Mouse (Mus musculus): ENCODE measurements at regions not wholly inside any gene's neighbourhood (a gene's known extent, or its start where the extent isn't known, plus 50 kb on each side); places are given as distances from the start of the nearest gene placed in this dataset.
"Not testable (repeated sequence)": the region's sequence is repeated elsewhere in the genome, so short reads cannot be mapped to it uniquely, and the experiment has no call there.

DNA sequence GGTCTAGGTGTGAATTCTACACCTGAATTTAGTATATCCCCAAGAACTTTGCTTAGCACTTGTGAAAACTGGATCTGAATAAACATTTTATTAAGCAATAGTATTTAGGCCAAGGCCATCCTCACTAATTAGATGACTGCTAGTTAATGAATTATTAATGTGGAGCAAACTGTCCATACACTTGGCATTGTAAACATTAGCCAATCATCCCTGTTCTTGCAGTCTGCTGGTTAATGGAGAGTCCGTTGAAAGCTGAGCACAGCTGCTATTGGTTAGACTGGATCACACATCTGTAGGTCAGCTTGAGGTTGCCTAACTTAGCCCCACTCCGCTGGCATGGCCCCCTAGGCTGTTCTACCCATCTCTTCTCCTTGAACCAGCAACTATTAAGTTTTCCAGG lies 826.2 kb upstream of the 4930452B06Rik start:
- DNase-seq (ENCODE audit: extremely low spot score in 1 of 2, low spot score in 1 of 2): no peak

DNA sequence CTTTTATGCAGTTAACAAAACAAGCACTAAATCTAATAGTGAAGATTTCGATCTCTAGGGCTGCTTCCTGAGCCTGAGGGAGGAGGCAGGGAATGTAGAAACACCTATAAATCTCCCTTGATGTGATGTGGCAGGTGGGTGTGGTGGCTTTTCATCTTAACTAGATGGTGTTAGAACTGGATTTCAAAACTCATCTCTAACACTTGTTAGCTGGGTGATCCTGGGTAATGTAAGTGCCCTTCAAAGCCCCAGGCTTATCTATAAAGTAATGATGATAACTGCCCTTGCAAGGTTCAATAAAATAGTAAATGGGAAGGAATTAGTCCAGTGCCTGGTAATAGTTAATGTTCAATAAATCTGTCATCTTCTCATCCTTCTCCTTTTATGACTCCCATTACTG lies 822.5 kb upstream of the 4930452B06Rik start:
- DNase-seq (ENCODE audit: extremely low spot score in 1 of 2, low spot score in 1 of 2): no peak

GRCm38 (mm10) chr14:9478981-9479380 lies 812.9 kb upstream of the 4930452B06Rik start:
- no peak for DNase-seq (ENCODE audit: extremely low spot score in 1 of 2, low spot score in 1 of 2)

GRCm38 (mm10) chr14:9475169-9475568 lies 809.1 kb upstream of the 4930452B06Rik start:
- DNase-seq (ENCODE audit: extremely low spot score in 1 of 2, low spot score in 1 of 2): peak in 1 of 2 experiments; percentile 27

GRCm38 (mm10) chr14:9469686-9470085 lies 803.6 kb upstream of the 4930452B06Rik start:
- no peak for DNase-seq (ENCODE audit: extremely low spot score in 1 of 2, low spot score in 1 of 2)

- DNase-seq (ENCODE audit: extremely low spot score in 1 of 2, low spot score in 1 of 2): no peak
These were observed 802.6 kb upstream of the 4930452B06Rik start for GRCm38 (mm10) chr14:9468654-9469053.

DNA sequence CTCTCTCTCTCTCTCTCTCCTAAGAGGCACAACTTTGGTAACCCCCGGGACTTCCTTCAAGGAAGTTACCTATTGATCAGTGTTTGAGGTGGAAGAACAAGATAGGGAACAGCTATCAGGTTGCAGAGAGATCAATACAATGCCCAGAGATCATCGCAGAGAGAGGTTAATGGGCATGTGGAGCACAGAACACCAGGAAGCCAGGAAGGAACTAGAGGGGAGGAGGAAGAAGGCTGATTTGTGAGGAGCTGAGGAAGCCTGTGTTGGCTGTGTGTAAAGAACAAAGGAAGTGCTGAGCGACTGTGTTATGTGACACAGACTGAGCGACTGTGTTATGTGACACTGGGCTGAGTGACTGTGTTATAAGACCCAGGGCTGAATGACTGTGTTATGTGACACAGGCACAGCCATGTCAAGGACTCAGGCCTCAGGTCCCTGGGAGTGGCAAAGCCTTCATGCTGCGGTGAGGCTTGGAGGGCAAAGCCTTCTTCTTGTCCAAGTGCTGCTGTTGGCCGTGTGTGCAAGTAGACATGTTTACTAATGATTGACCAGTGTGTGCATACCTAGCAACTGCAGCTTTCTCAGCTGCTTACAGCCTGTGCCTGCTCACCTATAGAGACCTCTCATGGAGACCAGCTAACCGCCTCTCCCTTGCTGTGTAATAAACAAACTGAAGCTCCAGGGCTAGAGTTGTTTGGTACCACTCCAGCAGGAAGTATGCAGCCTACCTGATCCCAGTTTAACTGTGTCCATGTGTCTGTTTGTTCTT lies 801.8 kb upstream of the 4930452B06Rik start:
- no peak for DNase-seq (ENCODE audit: extremely low spot score in 1 of 2, low spot score in 1 of 2)

DNA sequence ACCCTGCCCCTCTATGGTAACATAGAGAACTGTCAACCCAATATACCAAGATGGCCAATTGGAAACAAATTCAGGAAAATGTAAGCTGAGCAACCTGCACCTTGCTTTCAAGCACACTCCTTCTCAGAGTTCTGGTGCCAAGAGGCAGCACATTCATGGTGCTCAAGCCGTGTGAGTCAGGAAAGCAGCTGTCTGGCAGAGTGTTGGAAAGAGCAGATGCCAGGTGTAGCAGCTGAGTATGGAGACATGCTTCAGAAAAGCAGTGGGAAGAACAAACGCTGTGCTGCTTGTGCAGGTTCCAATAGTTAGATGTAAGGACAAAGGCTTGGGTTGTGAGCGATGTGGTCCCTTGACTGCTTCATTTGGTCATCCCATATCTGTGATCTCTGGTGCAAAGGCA lies 794.0 kb upstream of the 4930452B06Rik start:
- peak; percentile 38 to 55 for DNase-seq (ENCODE audit: extremely low spot score in 1 of 2, low spot score in 1 of 2)

DNA sequence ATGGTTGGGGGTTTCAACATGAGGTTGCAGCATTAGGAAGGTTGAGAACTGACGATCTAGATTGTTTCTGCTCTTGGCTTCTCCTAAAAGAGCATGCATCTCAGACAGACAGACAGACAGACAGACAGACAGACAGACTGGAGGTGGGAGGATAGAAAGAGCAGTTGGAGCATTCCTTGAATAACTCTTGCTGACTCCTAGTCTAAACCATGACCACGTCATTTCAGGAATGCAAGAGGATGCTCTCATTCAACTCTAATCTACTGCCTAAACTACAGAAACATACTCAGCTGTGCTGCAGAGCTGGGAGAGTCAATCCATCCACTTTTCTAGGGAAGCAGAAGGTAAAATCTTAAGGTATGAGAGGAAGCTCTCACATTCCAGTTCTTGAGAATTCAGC lies 792.8 kb upstream of the 4930452B06Rik start:
- DNase-seq (ENCODE audit: extremely low spot score in 1 of 2, low spot score in 1 of 2): no peak

DNA sequence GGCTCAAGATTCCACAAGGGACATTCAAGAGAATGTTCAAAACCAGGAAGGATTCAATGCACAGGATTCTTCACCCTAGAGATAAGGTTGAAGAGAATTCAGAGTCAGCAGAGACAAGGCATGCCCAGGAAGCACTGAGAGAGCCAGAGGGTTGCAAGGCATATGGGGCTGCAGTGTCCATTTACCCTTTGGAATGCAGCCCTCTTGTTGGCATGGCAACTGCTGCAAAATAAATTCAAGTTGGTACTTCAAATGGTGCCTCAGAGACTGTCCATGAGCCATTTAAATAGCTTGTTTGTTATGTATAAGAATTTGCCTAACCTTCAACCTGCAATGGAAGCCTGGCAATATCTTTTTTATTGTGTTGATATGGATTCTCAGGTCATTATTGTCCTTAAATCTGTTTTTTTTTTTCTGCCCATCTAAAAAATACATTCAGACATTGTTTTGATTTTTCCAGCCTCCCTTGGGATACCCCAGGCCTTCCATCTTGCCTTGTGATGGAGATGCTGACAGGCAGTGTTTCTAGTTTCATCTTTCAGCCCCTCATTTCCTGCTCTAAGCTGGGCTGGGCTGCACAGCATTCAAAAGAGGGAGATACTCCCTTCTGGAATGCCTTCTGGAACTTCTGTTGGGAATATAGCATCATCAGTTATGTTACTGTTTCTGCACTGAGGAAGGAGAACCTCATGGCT lies 791.9 kb upstream of the 4930452B06Rik start:
- no peak for DNase-seq (ENCODE audit: extremely low spot score in 1 of 2, low spot score in 1 of 2)

- DNase-seq (ENCODE audit: extremely low spot score in 1 of 2, low spot score in 1 of 2): no peak
These were observed 789.9 kb upstream of the 4930452B06Rik start for GRCm38 (mm10) chr14:9455986-9456385.

GRCm38 (mm10) chr14:9449942-9450341 lies 783.9 kb upstream of the 4930452B06Rik start:
- peak in 1 of 2 experiments; percentile 39 for DNase-seq (ENCODE audit: extremely low spot score in 1 of 2, low spot score in 1 of 2)

- DNase-seq (ENCODE audit: extremely low spot score in 1 of 2, low spot score in 1 of 2): peak; percentile 16 to 45
These were observed 771.9 kb upstream of the 4930452B06Rik start for GRCm38 (mm10) chr14:9437896-9438295.

DNA sequence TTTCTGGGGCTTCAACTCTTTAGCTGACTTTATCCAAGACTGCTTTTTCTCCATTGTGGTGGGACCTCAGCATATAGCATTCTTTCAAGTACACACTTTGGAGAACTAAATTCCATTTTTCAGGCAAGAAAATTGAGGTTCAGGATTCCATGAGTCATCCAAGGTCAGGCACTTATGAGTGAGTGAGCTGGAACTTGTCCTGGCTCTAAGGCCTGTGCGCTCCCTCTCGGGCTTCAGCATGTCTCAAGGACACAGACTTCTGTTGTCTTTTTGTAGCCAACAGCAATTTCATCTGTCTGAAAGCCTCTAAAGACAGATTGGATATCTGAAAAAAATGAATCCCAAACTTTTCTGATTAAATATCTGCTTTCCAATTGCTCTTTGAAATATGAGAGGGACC lies 769.1 kb upstream of the 4930452B06Rik start:
- no peak for DNase-seq (ENCODE audit: extremely low spot score in 1 of 2, low spot score in 1 of 2)

DNA sequence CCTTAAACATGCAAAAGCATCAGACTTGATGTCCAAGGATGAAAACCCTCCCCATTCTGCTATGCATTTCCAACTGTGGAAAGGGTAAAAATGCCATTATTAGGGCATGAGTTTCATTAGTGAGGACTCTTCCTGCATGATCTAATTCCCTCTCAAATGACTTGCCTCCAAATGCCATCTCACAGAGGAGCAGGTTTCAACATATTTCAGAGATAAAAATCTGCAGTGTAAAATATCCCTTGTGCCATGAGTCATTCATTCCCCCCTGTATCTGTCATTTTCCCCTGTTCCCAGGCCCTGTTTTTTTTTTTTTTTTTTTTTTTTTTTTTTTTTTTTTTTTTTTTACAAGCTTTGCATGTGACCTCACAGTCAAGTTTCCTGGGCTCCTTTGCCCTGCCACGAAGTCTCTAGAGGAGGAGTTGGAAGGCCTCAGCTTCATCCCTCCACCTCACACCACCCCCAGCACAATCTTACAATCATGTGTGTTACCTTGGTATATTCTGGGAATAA lies 767.1 kb upstream of the 4930452B06Rik start:
- DNase-seq (ENCODE audit: extremely low spot score in 1 of 2, low spot score in 1 of 2): no peak

DNA sequence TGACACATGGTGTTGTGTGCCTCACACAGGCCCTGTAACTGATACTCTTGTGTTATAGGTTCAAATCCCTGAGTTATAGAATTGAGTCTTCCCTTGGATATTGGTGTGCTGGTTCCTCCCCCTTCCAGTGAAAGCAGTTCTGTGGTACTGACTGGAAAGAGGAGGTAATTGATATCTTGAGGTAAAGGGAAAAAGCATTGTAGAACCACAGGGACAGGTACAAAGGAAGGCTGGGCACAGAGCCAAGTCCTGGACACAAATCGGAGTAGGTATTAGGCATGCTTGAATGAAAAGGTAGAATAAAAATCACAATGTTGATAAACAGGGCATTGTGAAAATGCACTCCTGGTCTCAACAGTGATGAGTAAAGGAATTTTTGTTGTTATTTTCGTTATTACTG lies 765.8 kb upstream of the 4930452B06Rik start:
- no peak for DNase-seq (ENCODE audit: extremely low spot score in 1 of 2, low spot score in 1 of 2)

DNA sequence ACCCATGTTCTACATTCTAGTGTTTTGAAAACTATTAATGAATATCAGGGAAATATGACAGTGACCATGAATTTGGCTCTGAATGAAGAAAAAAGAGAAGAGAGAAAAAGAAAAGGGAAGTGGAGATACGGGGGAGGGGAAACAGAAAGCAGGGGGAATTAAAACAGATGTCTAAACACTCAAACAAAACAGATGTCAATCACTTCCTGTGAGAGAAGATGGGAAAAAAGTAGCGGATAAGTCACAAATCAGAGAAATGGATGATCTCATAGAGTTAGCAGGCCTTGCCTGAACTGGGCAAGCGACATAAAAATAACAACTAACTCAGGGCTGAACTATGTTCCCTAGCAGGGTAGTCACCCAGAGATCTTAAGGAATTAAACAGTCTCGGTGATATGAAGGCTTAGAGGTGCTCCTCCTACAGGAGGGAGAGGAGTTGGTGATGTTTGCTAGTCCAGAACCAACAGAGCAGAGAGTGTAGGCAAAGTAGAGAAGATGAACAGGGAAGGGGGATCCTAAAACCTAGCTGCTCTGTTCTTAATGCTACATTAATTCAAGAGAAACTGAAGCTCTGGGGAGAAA lies 745.9 kb upstream of the 4930452B06Rik start:
- no peak for DNase-seq (ENCODE audit: extremely low spot score in 1 of 2, low spot score in 1 of 2)

GRCm38 (mm10) chr14:9403688-9404087 lies 737.6 kb upstream of the 4930452B06Rik start:
- no peak for DNase-seq (ENCODE audit: extremely low spot score in 1 of 2, low spot score in 1 of 2)

- no peak for DNase-seq (ENCODE audit: extremely low spot score in 1 of 2, low spot score in 1 of 2)
These were observed 734.8 kb upstream of the 4930452B06Rik start for GRCm38 (mm10) chr14:9400861-9401260.

DNA sequence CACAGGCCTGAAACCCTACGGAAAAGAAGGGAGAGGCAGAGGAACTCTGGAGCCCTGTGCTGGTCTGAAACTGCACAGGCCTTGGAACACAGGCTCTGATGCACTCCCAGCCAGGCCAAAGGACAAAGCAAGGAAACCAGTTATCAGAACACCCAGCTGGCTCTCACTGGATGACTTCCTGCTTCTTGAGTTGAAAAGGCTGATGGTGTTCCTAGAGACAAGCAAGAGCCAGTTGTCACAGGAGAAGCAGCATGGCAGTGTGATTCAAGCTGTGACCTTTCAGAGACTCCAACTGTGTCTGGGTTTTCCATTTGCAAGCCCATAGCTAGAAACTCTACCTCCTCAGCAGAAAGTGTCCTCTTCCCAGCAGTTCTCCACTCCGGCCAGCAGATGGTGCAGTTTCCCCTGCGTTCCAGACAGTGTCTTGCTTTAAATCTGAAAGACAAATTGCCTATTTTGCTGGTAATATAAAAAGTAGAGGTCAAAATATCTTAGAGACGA lies 727.3 kb upstream of the 4930452B06Rik start:
- peak; percentile 26 to 89 for DNase-seq (ENCODE audit: extremely low spot score in 1 of 2, low spot score in 1 of 2)

DNA sequence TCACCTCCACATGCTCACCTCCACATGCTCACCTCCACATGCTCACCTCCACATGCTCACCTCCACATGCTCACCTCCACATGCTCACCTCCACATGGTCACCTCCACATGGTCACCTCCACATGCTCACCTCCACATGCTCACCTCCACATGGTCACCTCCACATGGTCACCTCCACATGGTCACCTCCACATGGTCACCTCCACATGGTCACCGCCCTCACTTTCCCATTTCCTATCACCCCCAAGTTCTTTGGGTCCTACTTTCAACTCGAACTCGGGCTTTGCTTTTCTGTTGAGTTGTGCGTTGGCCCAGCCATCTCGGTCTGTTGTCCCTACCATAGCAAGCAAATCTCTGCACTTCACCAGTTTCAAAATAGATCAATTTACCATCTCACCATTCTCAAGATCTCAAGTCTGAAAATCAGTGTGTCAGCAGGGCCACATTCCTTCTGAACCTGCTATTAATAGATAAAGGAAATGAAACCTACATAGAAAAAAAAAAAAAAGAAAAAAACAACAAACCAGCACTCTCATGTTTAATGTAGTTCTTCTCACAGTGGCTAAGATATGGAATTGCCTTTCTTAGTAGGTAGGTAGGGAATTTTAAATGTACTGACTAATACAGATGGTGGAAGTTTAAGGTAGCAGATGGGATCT lies 724.0 kb upstream of the 4930452B06Rik start:
- DNase-seq (ENCODE audit: extremely low spot score in 1 of 2, low spot score in 1 of 2): not testable (repeated sequence)

Measured in frontal cortex, adult 2 months (tissue).